Mouse (Mus musculus) neural tube, embryonic 13.5 days (tissue): ENCODE data around the gene Olfr166. TPM values are rescaled to one million over a fixed set of nuclear protein-coding genes. Genes with fewer than 3 reads are reported as not detected.
"Not testable (repeated sequence)": the region's sequence is repeated elsewhere in the genome, so short reads cannot be mapped to it uniquely, and the experiment has no call there.

Source experiments
- ATAC-seq: fragments of 200-750 bp; cut with Nextera tagmentation; 2 replicates; pipeline ENCODE4 v1.8.0; 2017; ENCODE audit warnings: low read depth, mild to moderate bottlenecking, moderate TSS enrichment, moderate library complexity
- H3K27ac ChIP-seq: fragments of 300-500 bp; sonication (generic); replicated peaks from 2 replicates; pipeline ENCODE4 v1.5.1; 2015; ENCODE audit warnings: moderate library complexity, mild to moderate bottlenecking, inconsistent platforms
- H3K27me3 ChIP-seq: fragments of 300-500 bp; sonication (generic); 2 replicates; pipeline ENCODE4 v1.6.1; 2015; ENCODE audit warnings: mild to moderate bottlenecking, inconsistent platforms
- H3K36me3 ChIP-seq: fragments of 300-500 bp; sonication (generic); 2 replicates; pipeline ENCODE4 v1.6.1; 2015; ENCODE audit warnings: mild to moderate bottlenecking, inconsistent platforms
- H3K4me1 ChIP-seq: fragments of 300-500 bp; sonication (generic); replicated peaks from 2 replicates; pipeline ENCODE4 v1.6.1; 2015; ENCODE audit warnings: inconsistent platforms
- H3K4me2 ChIP-seq: fragments of 300-500 bp; sonication (generic); 2 replicates; pipeline ENCODE4 v1.6.1; 2015; ENCODE audit warnings: inconsistent platforms, mild to moderate bottlenecking, moderate library complexity
- H3K4me3 ChIP-seq: fragments of 300-500 bp; sonication (generic); 2 replicates; pipeline ENCODE4 v1.5.1; 2015; ENCODE audit warnings: mild to moderate bottlenecking, inconsistent platforms
- H3K9ac ChIP-seq: fragments of 300-500 bp; sonication (generic); 2 replicates; pipeline ENCODE4 v1.6.1; 2015; ENCODE audit warnings: moderate library complexity, mild to moderate bottlenecking, inconsistent platforms
- H3K9me3 ChIP-seq: fragments of 300-500 bp; sonication (generic); 2 replicates; pipeline ENCODE4 v1.6.1; 2016; ENCODE audit warnings: inconsistent platforms
- WGBS: fragments of 180-500 bp; shearing (Covaris S2); methylation state at CpG from one replicate; pipeline ENCODE4 v1.1.7; 2015; 5-methylcytosine and 5-hydroxymethylcytosine counted together
- polyA plus RNA-seq: library from polyadenylated mRNA; unstranded; fragments of >200 nt; fragmentation: Nextera tagmentation; extraction: Ambion mirVana; gene quantifications from 2 replicates; pipeline ENCODE4 v1.2.1, GENCODE M21; 2015

The Olfr166 gene
- polyA plus RNA-seq, result not detected in 2 replicates

- Histone ChIP-seq H3K27ac (no peak within 1 kb of the TSS), H3K9ac (no peak within 1 kb of the TSS), H3K27me3 (no peaks in the 10 kb centered on the region), H3K4me2 (no peak within 1 kb of the TSS), H3K4me3 (no peak within 1 kb of the TSS), H3K9me3 (no peaks in the 10 kb centered on the region), H3K4me1 (no peaks in the 10 kb centered on the region), H3K36me3 (no peaks in the 10 kb centered on the region)
- ATAC-seq, result no peak
Measured at GRCm38 (mm10) chr16:19483394-19483793, at the start of gene Olfr166. Gene Olfr166, plus strand, starts transcription at chr16:19483694.

- H3K4me2 ChIP-seq, H3K36me3 ChIP-seq, ATAC-seq, H3K4me1 ChIP-seq, H3K9me3 ChIP-seq, H3K27ac ChIP-seq, H3K4me3 ChIP-seq, H3K9ac ChIP-seq, H3K27me3 ChIP-seq: not testable (repeated sequence)
- WGBS, result 92% methylated on average over 4 of the region's 4 CpGs
Measured at GRCm38 (mm10) chr16:19458741-19459140, 24.8 kb upstream of the Olfr166 start.

- Histone ChIP-seq H3K36me3 (no peaks in the 10 kb centered on the region), H3K27me3 (no peaks in the 10 kb centered on the region), H3K9ac (no peak overlapping the region), H3K4me3 (no peak overlapping the region), H3K9me3 (no peaks in the 10 kb centered on the region), H3K4me2 (no peak overlapping the region), H3K27ac (no peak overlapping the region), H3K4me1 (no peaks in the 10 kb centered on the region)
- 89% methylated on average over 1 of the region's 1 CpGs for WGBS
- no peak for ATAC-seq
Measured at GRCm38 (mm10) chr16:19464365-19464764, 19.1 kb upstream of the Olfr166 start.

GRCm38 (mm10) chr16:19522166-19522565 lies 38.7 kb downstream of the Olfr166 start, which contains the start of gene Olfr167:
Gene Olfr167, minus strand, starts transcription at chr16:19522266.
- no peaks in the 10 kb centered on the region for H3K36me3 ChIP-seq
- 92% methylated on average over 2 of the region's 2 CpGs for WGBS
- H3K4me3 ChIP-seq, result no peak within 1 kb of the TSS

GRCm38 (mm10) chr16:19535455-19535854 lies 52.0 kb downstream of the Olfr166 start, which contains the start of gene Olfr168:
Gene Olfr168, minus strand, starts transcription at chr16:19535555.
- Histone ChIP-seq H3K9me3 (no peaks in the 10 kb centered on the region), H3K4me3 (no peak within 1 kb of the TSS), H3K27me3 (no peaks in the 10 kb centered on the region), H3K9ac (no peak within 1 kb of the TSS), H3K27ac (no peak within 1 kb of the TSS), H3K36me3 (no peaks in the 10 kb centered on the region), H3K4me1 (no peaks in the 10 kb centered on the region), H3K4me2 (no peak within 1 kb of the TSS)
- ATAC-seq, result no peak

More at GRCm38 (mm10) chr16:19522166-19522565, 38.7 kb downstream of the Olfr166 start, which contains the start of gene Olfr167:
- ATAC-seq, result no peak
- Histone ChIP-seq H3K4me1 (no peaks in the 10 kb centered on the region), H3K27me3 (no peaks in the 10 kb centered on the region), H3K9me3 (no peaks in the 10 kb centered on the region), H3K4me2 (no peak within 1 kb of the TSS), H3K9ac (no peak within 1 kb of the TSS), H3K27ac (no peak within 1 kb of the TSS)

Other genes starting within 250 kb of the Olfr166 start
- gene Olfr164, start 169.6 kb upstream of the Olfr166 start, polyA plus RNA-seq, result not detected in 2 replicates
- gene Olfr165, start 60.6 kb upstream of the Olfr166 start, polyA plus RNA-seq, result not detected in 2 replicates
- gene Olfr167, start 38.6 kb downstream of the Olfr166 start, polyA plus RNA-seq, result not detected in 2 replicates
- not detected in 2 replicates for gene Olfr168, start 51.9 kb downstream of the Olfr166 start, polyA plus RNA-seq
- gene Olfr169, start 88.1 kb downstream of the Olfr166 start, polyA plus RNA-seq, result not detected in 2 replicates
- gene Olfr170, start 128.2 kb downstream of the Olfr166 start, polyA plus RNA-seq, result not detected in 2 replicates
- not detected in 2 replicates for gene Olfr171, start 146.2 kb downstream of the Olfr166 start, polyA plus RNA-seq
- 0.08 and 0.12 TPM in 2 replicates for gene Lamp3, start 222.7 kb downstream of the Olfr166 start, polyA plus RNA-seq